Mouse (Mus musculus): ENCODE data around the gene Olfr91. TPM values are rescaled to one million over a fixed set of nuclear protein-coding genes. Genes with fewer than 3 reads are reported as not detected.
"Not testable (repeated sequence)": the region's sequence is repeated elsewhere in the genome, so short reads cannot be mapped to it uniquely, and the experiment has no call there.

Olfr91 gene
- total RNA-seq (2021), result not detected
- long read RNA-seq, experiment 1, result 0 reads
- long read RNA-seq, experiment 2, result 0 reads

- DNase-seq (ENCODE audit: low spot score in 2 of 2), result no peak
Observed at GRCm38 (mm10) chr17:37098178-37098577, at the start of gene Olfr91. Olfr91 (minus strand) TSS chr17:37098278.

GRCm38 (mm10) chr17:37131366-37131765 is 33.3 kb upstream of the Olfr91 start:
- not testable (repeated sequence) for DNase-seq (ENCODE audit: low spot score in 2 of 2)

- no peak for DNase-seq (ENCODE audit: low spot score in 2 of 2)
Observed at GRCm38 (mm10) chr17:37119988-37120387, 21.9 kb upstream of the Olfr91 start, which contains the start of gene Olfr92. Olfr92 (minus strand) TSS chr17:37120088.

- DNase-seq (ENCODE audit: low spot score in 2 of 2), result no peak
Observed at GRCm38 (mm10) chr17:37093289-37093688, 4.8 kb downstream of the Olfr91 start.

- DNase-seq (ENCODE audit: low spot score in 2 of 2), result no peak
Observed at GRCm38 (mm10) chr17:37092198-37092597, 5.9 kb downstream of the Olfr91 start.

GRCm38 (mm10) chr17:37088399-37088798 is 9.7 kb downstream of the Olfr91 start, which contains the start of gene Olfr90:
Olfr90 (minus strand) TSS chr17:37088499.
- DNase-seq (ENCODE audit: low spot score in 2 of 2), result no peak

GRCm38 (mm10) chr17:37085545-37085944 is 12.5 kb downstream of the Olfr91 start:
- DNase-seq (ENCODE audit: low spot score in 2 of 2), result no peak

- DNase-seq (ENCODE audit: low spot score in 2 of 2), result no peak
Observed at GRCm38 (mm10) chr17:37084632-37085031, 13.4 kb downstream of the Olfr91 start.

- peak in 1 of 2 experiments; percentile 70 for DNase-seq (ENCODE audit: low spot score in 2 of 2)
Observed at GRCm38 (mm10) chr17:37083327-37083726, 14.8 kb downstream of the Olfr91 start.

GRCm38 (mm10) chr17:37081659-37082058 is 16.4 kb downstream of the Olfr91 start:
- no peak for DNase-seq (ENCODE audit: low spot score in 2 of 2)

GRCm38 (mm10) chr17:37080119-37080518 is 18.0 kb downstream of the Olfr91 start:
- DNase-seq (ENCODE audit: low spot score in 2 of 2), result no peak

GRCm38 (mm10) chr17:37078990-37079389 is 19.1 kb downstream of the Olfr91 start:
- DNase-seq (ENCODE audit: low spot score in 2 of 2), result no peak

- no peak for DNase-seq (ENCODE audit: low spot score in 2 of 2)
Observed at GRCm38 (mm10) chr17:37078193-37078592, 19.9 kb downstream of the Olfr91 start.

GRCm38 (mm10) chr17:37075766-37076165 is 22.3 kb downstream of the Olfr91 start:
- no peak for DNase-seq (ENCODE audit: low spot score in 2 of 2)

- DNase-seq (ENCODE audit: low spot score in 2 of 2), result no peak
Observed at GRCm38 (mm10) chr17:37075181-37075580, 22.9 kb downstream of the Olfr91 start.

GRCm38 (mm10) chr17:37072730-37073276 is 25.3 kb downstream of the Olfr91 start:
- DNase-seq (ENCODE audit: low spot score in 2 of 2), result no peak

- DNase-seq (ENCODE audit: low spot score in 2 of 2), result no peak
Observed at GRCm38 (mm10) chr17:37072080-37072729, 25.9 kb downstream of the Olfr91 start.

- DNase-seq (ENCODE audit: low spot score in 2 of 2), result no peak
Observed at GRCm38 (mm10) chr17:37070121-37070520, 28.0 kb downstream of the Olfr91 start.

- no peak for DNase-seq (ENCODE audit: low spot score in 2 of 2)
Observed at GRCm38 (mm10) chr17:37067861-37068260, 30.2 kb downstream of the Olfr91 start.

GRCm38 (mm10) chr17:37065993-37066392 is 32.1 kb downstream of the Olfr91 start:
- DNase-seq (ENCODE audit: low spot score in 2 of 2), result no peak

GRCm38 (mm10) chr17:37063686-37064495 is 34.2 kb downstream of the Olfr91 start:
- no peak for DNase-seq (ENCODE audit: low spot score in 2 of 2)

GRCm38 (mm10) chr17:37063063-37063462 is 35.0 kb downstream of the Olfr91 start:
- no peak for DNase-seq (ENCODE audit: low spot score in 2 of 2)
